Mouse (Mus musculus) heart, adult 2 months (tissue): ENCODE data around the gene Tsg101. TPM values are rescaled to one million over a fixed set of nuclear protein-coding genes. Genes with fewer than 3 reads are reported as not detected.
A peak's percentile ranks its signal among the peaks of the same experiment; 100 is the strongest.

ENCODE experiments used
- DNase-seq, 2 experiments: peaks; one replicate each; pipeline ENCODE4 v3.0.0; 2021
- H3K27ac ChIP-seq: fragments of 200-600 bp; 2 replicates; pipeline ENCODE4 v1.8.1; 2022
- H3K27me3 ChIP-seq: fragments of 200-500 bp; 2 replicates; pipeline ENCODE4 v1.6.1; 2012; ENCODE audit warnings: mild to moderate bottlenecking, low read length, inconsistent platforms, mixed read lengths; ENCODE audit not compliant: control insufficient read depth, insufficient read depth
- H3K36me3 ChIP-seq: fragments of 200-500 bp; 2 replicates; pipeline ENCODE4 v1.6.1; 2012; ENCODE audit warnings: low read length, inconsistent platforms; ENCODE audit not compliant: control insufficient read depth, insufficient read depth
- H3K4me1 ChIP-seq: fragments of 200-500 bp; 2 replicates; pipeline ENCODE4 v1.6.1; 2011; ENCODE audit warnings: low read length; ENCODE audit not compliant: control insufficient read depth, insufficient read depth
- H3K4me3 ChIP-seq: fragments of 200-600 bp; 2 replicates; pipeline ENCODE4 v1.8.1; 2022
- H3K79me2 ChIP-seq: fragments of 200-500 bp; replicated peaks from 2 replicates; pipeline ENCODE4 v1.6.1; 2012; ENCODE audit warnings: mild to moderate bottlenecking, inconsistent platforms, low read length, moderate library complexity, mixed read lengths; ENCODE audit not compliant: control insufficient read depth, insufficient read depth
- H3K9ac ChIP-seq: fragments of 200-500 bp; 2 replicates; pipeline ENCODE4 v1.6.1; 2012; ENCODE audit warnings: low read depth, mild to moderate bottlenecking, control low read depth, inconsistent platforms, low read length, mixed read lengths
- CTCF ChIP-seq: fragments of 200-600 bp; IDR thresholded peaks from 2 replicates; pipeline ENCODE4 v1.8.1; 2022; ENCODE audit warnings: antibody characterized with exemption, mild to moderate bottlenecking, moderate library complexity
- EP300 ChIP-seq: fragments of 200-500 bp; IDR thresholded peaks from 2 replicates; pipeline ENCODE4 v1.6.1; 2011; ENCODE audit warnings: low read depth, low read length, control low read depth; ENCODE audit not compliant: insufficient read depth
- POLR2A ChIP-seq: fragments of 200-500 bp; IDR thresholded peaks from 2 replicates; pipeline ENCODE4 v1.6.1; 2011; ENCODE audit warnings: mild to moderate bottlenecking, low read depth, low read length, control low read depth; ENCODE audit not compliant: insufficient read depth
- WGBS: fragments of 180-500 bp; shearing (Covaris S2); methylation state at CpG from one replicate; pipeline ENCODE4 v1.1.7; 2018; 5-methylcytosine and 5-hydroxymethylcytosine counted together
- intact Hi-C: fragments of 180-260 bp; cut with DNase I; formaldehyde crosslinking; loops from one replicate; pipeline ENCODE4 v1.15.1; 2025
- polyA plus RNA-seq: library from polyadenylated mRNA; depleted of rRNA; stranded (reverse); fragments of >200 nt; gene quantifications from 2 replicates; pipeline ENCODE4 v1.2.3, GENCODE M21; 2012; rRNA removed
- total RNA-seq, 2 experiments: library from RNA; stranded (reverse); gene quantifications; 2 replicates each; pipeline ENCODE4 v1.2.3; 2021

Gene Tsg101
- total and polyA plus RNA-seq, 3 experiments, result 56.5 to 64.3 (median 62.5) TPM

- intact Hi-C loops, result no loop called here
- peaks cover 19% of the 10 kb centered on the region for H3K4me1 ChIP-seq
- H3K4me3 ChIP-seq, result no peak overlapping the region
- TF ChIP-seq POLR2A (no peak), CTCF (no peak), EP300 (no peak)
- 88% methylated on average over 4 of the region's 4 CpGs for WGBS
- H3K9ac ChIP-seq, result no peak overlapping the region
- H3K27ac ChIP-seq, result no peak overlapping the region
- DNase-seq, result no peak
- peaks cover 8% of the 10 kb centered on the region; the same call in 1 of the 2 replicates for H3K36me3 ChIP-seq
- H3K27me3 ChIP-seq, result no peaks in the 10 kb centered on the region
- H3K79me2 ChIP-seq, result no peaks in the 10 kb centered on the region
Measured at GRCm38 (mm10) chr7:46843576-46843975, 76.2 kb downstream of the Tsg101 start.

GRCm38 (mm10) chr7:46842278-46842677, 77.5 kb downstream of the Tsg101 start:
- intact Hi-C loops, result no loop called here
- Histone ChIP-seq H3K27me3 (no peaks in the 10 kb centered on the region), H3K27ac (no peak overlapping the region), H3K4me3 (no peak overlapping the region), H3K4me1 (peaks cover 20% of the 10 kb centered on the region), H3K9ac (no peak overlapping the region), H3K36me3 (peaks cover 2% of the 10 kb centered on the region; the same call in 1 of the 2 replicates), H3K79me2 (no peaks in the 10 kb centered on the region)
- no peak for TF ChIP-seq EP300
- no peak for TF ChIP-seq CTCF
- no peak for TF ChIP-seq POLR2A
- 53% methylated on average over 5 of the region's 5 CpGs for WGBS
- no peak for DNase-seq

GRCm38 (mm10) chr7:46840787-46841525, 78.8 kb downstream of the Tsg101 start, which contains the start of gene Ldha:
Ldha (plus strand) TSS chr7:46841475.
- Histone ChIP-seq H3K36me3 (no peaks in the 10 kb centered on the region), H3K79me2 (no peaks in the 10 kb centered on the region), H3K27me3 (no peaks in the 10 kb centered on the region), H3K9ac (no peak within 1 kb of the TSS), H3K4me1 (peaks cover 19% of the 10 kb centered on the region), H3K27ac (no peak within 1 kb of the TSS), H3K4me3 (no peak within 1 kb of the TSS)
- no peak for DNase-seq
- TF ChIP-seq EP300 (no peak), CTCF (no peak), POLR2A (no peak)
- WGBS, result 69% methylated on average over 6 of the region's 6 CpGs
- intact Hi-C loops, result no loop called here

GRCm38 (mm10) chr7:46840326-46840725, 79.4 kb downstream of the Tsg101 start:
- no peaks in the 10 kb centered on the region for H3K79me2 ChIP-seq
- intact Hi-C loops, result no loop called here
- no peak overlapping the region for H3K9ac ChIP-seq
- H3K36me3 ChIP-seq, result no peaks in the 10 kb centered on the region
- TF ChIP-seq POLR2A (no peak), CTCF (no peak), EP300 (no peak)
- no peak overlapping the region for H3K27ac ChIP-seq
- 65% methylated on average over 4 of the region's 4 CpGs for WGBS
- no peak overlapping the region for H3K4me3 ChIP-seq
- peaks cover 19% of the 10 kb centered on the region for H3K4me1 ChIP-seq
- DNase-seq, result no peak
- no peaks in the 10 kb centered on the region for H3K27me3 ChIP-seq

GRCm38 (mm10) chr7:46839861-46840260, 79.9 kb downstream of the Tsg101 start:
- Histone ChIP-seq H3K36me3 (no peaks in the 10 kb centered on the region), H3K9ac (no peak overlapping the region), H3K79me2 (no peaks in the 10 kb centered on the region), H3K27ac (peak overlapping the region; percentile 84), H3K27me3 (no peaks in the 10 kb centered on the region), H3K4me3 (no peak overlapping the region), H3K4me1 (peaks cover 17% of the 10 kb centered on the region)
- 81% methylated on average over 5 of the region's 5 CpGs for WGBS
- DNase-seq, result no peak
- no peak for TF ChIP-seq CTCF
- TF ChIP-seq EP300, result no peak
- no peak for TF ChIP-seq POLR2A
- intact Hi-C loops, result no loop called here

- Histone ChIP-seq H3K27me3 (no peaks in the 10 kb centered on the region), H3K4me3 (no peak overlapping the region), H3K9ac (no peak overlapping the region), H3K79me2 (no peaks in the 10 kb centered on the region), H3K36me3 (no peaks in the 10 kb centered on the region), H3K27ac (peak overlapping the region; percentile 84), H3K4me1 (peaks cover 15% of the 10 kb centered on the region)
- WGBS, result 28% methylated on average over 7 of the region's 7 CpGs
- TF ChIP-seq EP300, result no peak
- no peak for TF ChIP-seq CTCF
- no peak for TF ChIP-seq POLR2A
- peak; percentile 42 to 47 for DNase-seq
- intact Hi-C loops, result no loop called here
Measured at GRCm38 (mm10) chr7:46839446-46839845, 80.3 kb downstream of the Tsg101 start.

Other genes starting within 250 kb of the Tsg101 start
- not detected for gene Tph1, start 247.4 kb downstream of the Tsg101 start, total RNA-seq
- 0.23 TPM in 1 of 2 replicates, not detected in the other for gene Tph1, start 247.4 kb downstream of the Tsg101 start, polyA plus RNA-seq
- gene Saal1, start 209.3 kb downstream of the Tsg101 start, total RNA-seq, result 1 to 10 TPM; 3.8 to 4.0 TPM
- gene Saal1, start 209.3 kb downstream of the Tsg101 start, polyA plus RNA-seq, result 2.3 and 3.1 TPM in 2 replicates
- gene Saa3, start 204.3 kb downstream of the Tsg101 start, total RNA-seq, result 1 to 10 TPM; 1.5 to 2.7 TPM
- 0.38 and 1.2 TPM in 2 replicates for gene Saa3, start 204.3 kb downstream of the Tsg101 start, polyA plus RNA-seq
- gene Saa4, start 187.4 kb downstream of the Tsg101 start, total RNA-seq, result not detected
- gene Saa4, start 187.4 kb downstream of the Tsg101 start, polyA plus RNA-seq, result not detected in 2 replicates
- not detected for gene Saa1, start 177.0 kb downstream of the Tsg101 start, total RNA-seq
- not detected in 2 replicates for gene Saa1, start 177.0 kb downstream of the Tsg101 start, polyA plus RNA-seq
- not detected for gene Saa2, start 168.2 kb downstream of the Tsg101 start, total RNA-seq
- gene Saa2, start 168.2 kb downstream of the Tsg101 start, polyA plus RNA-seq, result not detected in 2 replicates
- gene Hps5, start 123.9 kb downstream of the Tsg101 start, total RNA-seq, result 1 to 10 TPM; 7.5 to 9.2 TPM
- gene Hps5, start 123.9 kb downstream of the Tsg101 start, polyA plus RNA-seq, result 5.2 and 8.4 TPM in 2 replicates
- gene Gtf2h1, start 123.9 kb downstream of the Tsg101 start, total RNA-seq, result 10 to 100 TPM; 15.7 to 17.2 TPM
- gene Gtf2h1, start 123.9 kb downstream of the Tsg101 start, polyA plus RNA-seq, result 4.8 and 8.9 TPM in 2 replicates
- 100 to 1,000 TPM; 738 to 741 TPM for gene Ldha, start 78.5 kb downstream of the Tsg101 start, total RNA-seq
- gene Ldha, start 78.5 kb downstream of the Tsg101 start, polyA plus RNA-seq, result 674 and 1,134 TPM in 2 replicates
- not detected for gene Ldhc, start 58.8 kb downstream of the Tsg101 start, total RNA-seq
- 1.1 and 2.3 TPM in 2 replicates for gene Ldhc, start 58.8 kb downstream of the Tsg101 start, polyA plus RNA-seq
- gene Uevld, start 38.6 kb upstream of the Tsg101 start, total RNA-seq, result 10 to 100 TPM in 1 of 2 experiments, 1 to 10 TPM in 1; 9.0 to 10.3 TPM
- gene Uevld, start 38.6 kb upstream of the Tsg101 start, polyA plus RNA-seq, result 2.9 and 5.0 TPM in 2 replicates
- gene Gm9999, start 63.6 kb upstream of the Tsg101 start, total RNA-seq, result not detected
- 1.1 TPM in 1 of 2 replicates, not detected in the other for gene Gm9999, start 63.6 kb upstream of the Tsg101 start, polyA plus RNA-seq
- 1 to 10 TPM; 6.9 to 8.5 TPM for gene Spty2d1, start 88.4 kb upstream of the Tsg101 start, total RNA-seq
- gene Spty2d1, start 88.4 kb upstream of the Tsg101 start, polyA plus RNA-seq, result 2.7 and 4.3 TPM in 2 replicates
- 10 to 100 TPM; 20.0 to 25.0 TPM for gene Tmem86a, start 130.6 kb upstream of the Tsg101 start, total RNA-seq
- gene Tmem86a, start 130.6 kb upstream of the Tsg101 start, polyA plus RNA-seq, result 45.5 and 54.8 TPM in 2 replicates
- not detected for gene Ptpn5, start 213.7 kb upstream of the Tsg101 start, total RNA-seq
- not detected in 2 replicates for gene Ptpn5, start 213.7 kb upstream of the Tsg101 start, polyA plus RNA-seq